In the genomic region with DNA sequence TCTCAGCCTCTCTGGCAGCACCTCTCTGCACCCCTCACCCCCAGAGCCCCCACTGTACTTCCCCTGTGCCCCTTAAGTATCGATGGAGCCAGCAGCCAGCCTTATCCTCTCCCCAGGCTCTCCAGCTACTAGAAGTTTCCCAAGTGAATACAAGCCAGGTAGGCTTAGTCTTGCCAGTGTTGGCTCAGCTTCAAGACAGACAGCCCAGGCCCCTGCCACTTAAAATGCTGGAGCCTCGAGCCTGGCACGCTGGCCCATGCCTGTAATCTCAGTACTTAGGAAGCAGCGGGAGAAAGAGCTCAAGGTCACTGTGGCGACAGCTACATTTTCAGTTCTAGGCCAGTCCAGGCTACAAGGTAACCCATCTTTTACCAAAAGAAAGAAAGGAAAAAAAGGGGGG, we compare ENCODE assay signal across 15 mouse cellular contexts. TPM values are rescaled to one million over a fixed set of nuclear protein-coding genes. Genes with fewer than 3 reads are reported as not detected.
DNase-seq lines count a peak whose midpoint lies in the region; ATAC-seq and TF ChIP-seq lines count a peak whose summit lies in the region.
"Had no signal": no experiment of that assay in that cellular context is flagged by ENCODE, and none has a peak within 500 bp of the region (broad histone marks: within the 10 kb centered on the region; RNA-seq: fewer than 3 reads in every experiment).

No protein-coding gene starts in this region.

- peaks cover 22% of the 10 kb centered on the region for H3K4me1 ChIP-seq in lung, embryonic 16.5 days (replicated peaks; ENCODE audit: control insufficient read depth, insufficient read depth, low read length)
- H3K4me1 ChIP-seq in forebrain, postnatal 0 days (ENCODE audit: insufficient read depth), result no peaks in the 10 kb centered on the region; the same call in 1 of the 2 replicates
- H3K4me1 ChIP-seq in heart, postnatal 0 days (ENCODE audit: control insufficient read depth, insufficient read depth), result peaks cover 34% of the 10 kb centered on the region
- peaks cover 29% of the 10 kb centered on the region for H3K4me1 ChIP-seq in midbrain, embryonic 15.5 days

- no peaks in the 10 kb centered on the region for H3K9me3 ChIP-seq in lung, embryonic 16.5 days (ENCODE audit: control insufficient read depth, low read length)
- no peaks in the 10 kb centered on the region for H3K9me3 ChIP-seq in forebrain, postnatal 0 days (ENCODE audit: low read length)
- no peaks in the 10 kb centered on the region for H3K9me3 ChIP-seq in heart, postnatal 0 days (replicated peaks; ENCODE audit: control insufficient read depth, low read length)
- no peaks in the 10 kb centered on the region for H3K9me3 ChIP-seq in midbrain, embryonic 15.5 days

- no peak overlapping the region for H3K9ac ChIP-seq in lung, embryonic 16.5 days (ENCODE audit: low read length)
- H3K9ac ChIP-seq in forebrain, postnatal 0 days, result no peak overlapping the region
- no peak overlapping the region for H3K9ac ChIP-seq in heart, postnatal 0 days (replicated peaks; ENCODE audit: low read depth, low read length)
- H3K9ac ChIP-seq in midbrain, embryonic 15.5 days, result no peak overlapping the region
- H3K9ac ChIP-seq: liver, postnatal 0 days had no signal

- TF ChIP-seq CTCF in forebrain, postnatal 0 days (IDR thresholded peaks at IDR 0.05; ENCODE audit: low read depth), result no peak
- no peak for TF ChIP-seq CTCF in heart, postnatal 0 days (IDR thresholded peaks at IDR 0.05; ENCODE audit: low read depth)

- H3K4me2 ChIP-seq in lung, embryonic 16.5 days (ENCODE audit: low read depth, low read length), result no peak overlapping the region
- H3K4me2 ChIP-seq in forebrain, postnatal 0 days (ENCODE audit: low read depth), result no peak overlapping the region
- H3K4me2 ChIP-seq in heart, postnatal 0 days (ENCODE audit: low read depth, low read length), result no peak overlapping the region
- no peak overlapping the region for H3K4me2 ChIP-seq in midbrain, embryonic 15.5 days

- peak; percentile 59 for ATAC-seq in lung, embryonic 16.5 days (ENCODE audit: low read depth)
- no peak; the same call in 1 of the 2 replicates for ATAC-seq in forebrain, postnatal 0 days
- ATAC-seq in heart, postnatal 0 days (ENCODE audit: insufficient read depth, low read depth), result peak; percentile 50
- no peak for ATAC-seq in midbrain, embryonic 15.5 days (replicated peaks)
- ATAC-seq: CD4-positive, CD25-positive, alpha-beta regulatory T cell, adult 4 months; liver, postnatal 0 days; Patski had no signal

- H3K4me3 ChIP-seq in lung, embryonic 16.5 days (ENCODE audit: low read length), result no peak overlapping the region
- H3K4me3 ChIP-seq in forebrain, postnatal 0 days (ENCODE audit: low read depth, low read length), result no peak overlapping the region
- H3K4me3 ChIP-seq in heart, postnatal 0 days (ENCODE audit: low read depth, low read length), result no peak overlapping the region
- H3K4me3 ChIP-seq in midbrain, embryonic 15.5 days, result no peak overlapping the region

- 0 out of 2 replicates have a peak overlapping the region, but pooled peaks have one; percentile 12 for H3K27ac ChIP-seq in lung, embryonic 16.5 days (ENCODE audit: low read length)
- peak overlapping the region; percentile 50; the same call in 1 of the 2 replicates for H3K27ac ChIP-seq in forebrain, postnatal 0 days (ENCODE audit: low read depth, low read length)
- peak overlapping the region; percentile 94 for H3K27ac ChIP-seq in heart, postnatal 0 days (ENCODE audit: low read depth)
- H3K27ac ChIP-seq in midbrain, embryonic 15.5 days, result peak overlapping the region; percentile 64

- no peaks in the 10 kb centered on the region for H3K27me3 ChIP-seq in lung, embryonic 16.5 days (ENCODE audit: control insufficient read depth, insufficient read depth, low read depth, low read length)
- no peaks in the 10 kb centered on the region for H3K27me3 ChIP-seq in forebrain, postnatal 0 days (ENCODE audit: insufficient read depth, low read length)
- no peaks in the 10 kb centered on the region for H3K27me3 ChIP-seq in heart, postnatal 0 days (ENCODE audit: control insufficient read depth, insufficient read depth, low read length)
- no peaks in the 10 kb centered on the region for H3K27me3 ChIP-seq in midbrain, embryonic 15.5 days (replicated peaks)
- H3K27me3 ChIP-seq: Patski had no signal

- intact Hi-C loops in left cerebral cortex, postnatal 25 days (cut with DNase I), result no loop called here

- WGBS in lung, embryonic 16.5 days, result 50% methylated on average over 5 of the region's 5 CpGs
- WGBS in forebrain, postnatal 0 days, result 39% methylated on average over 5 of the region's 5 CpGs
- 23% methylated on average over 5 of the region's 5 CpGs for WGBS in heart, postnatal 0 days
- WGBS in midbrain, embryonic 15.5 days, result 51% methylated on average over 5 of the region's 5 CpGs

- TF ChIP-seq EP300 in heart, postnatal 0 days (IDR thresholded peaks at IDR 0.05; ENCODE audit: low read depth), result no peak

- DNase-seq in lung, adult 18-20 months, result no peak
- DNase-seq in forebrain, postnatal 0 days, result no peak
- DNase-seq in heart, postnatal 0 days (ENCODE audit: low spot score), result peak; percentile 84
- no peak for DNase-seq in left cerebral cortex, postnatal 25 days (ENCODE audit: low spot score in 2 of 2)
- no peak for DNase-seq in thymus, postnatal 36 days
- no peak for DNase-seq in frontal cortex, adult 2 months (ENCODE audit: extremely low spot score in 1 of 2, low spot score in 1 of 2)
- DNase-seq: adrenal gland, postnatal 14 days; cerebellum, adult 11 months; embryo, embryonic 11 days; left cerebral cortex, postnatal 4 days; liver, postnatal 0 days had no signal

- no peaks in the 10 kb centered on the region for H3K36me3 ChIP-seq in lung, embryonic 16.5 days (ENCODE audit: control insufficient read depth, insufficient read depth, low read length)
- no peaks in the 10 kb centered on the region for H3K36me3 ChIP-seq in forebrain, postnatal 0 days (ENCODE audit: insufficient read depth)
- H3K36me3 ChIP-seq in heart, postnatal 0 days (replicated peaks; ENCODE audit: control insufficient read depth, insufficient read depth, low read length), result no peaks in the 10 kb centered on the region
- H3K36me3 ChIP-seq in midbrain, embryonic 15.5 days (replicated peaks), result no peaks in the 10 kb centered on the region

RNA-seq across cellular contexts. Expression of gene Cacna1g, which starts 24.1 kb away (rescaled TPM):
- polyA plus RNA-seq in lung, embryonic 16.5 days (2015; fragmentation: Nextera tagmentation; extraction: Ambion mirVana), result 6.6 and 7.0 TPM in 2 replicates
- 47.1 and 62.9 TPM in 2 replicates for total RNA-seq in forebrain, postnatal 0 days (2014; rRNA removed)
- polyA plus RNA-seq in forebrain, postnatal 0 days (2015; fragmentation: Nextera tagmentation; extraction: Ambion mirVana), result 5.3 and 5.8 TPM in 2 replicates
- 29.6 and 46.2 TPM in 2 replicates for total RNA-seq in heart, postnatal 0 days (2014; rRNA removed; ENCODE audit: low replicate concordance)
- polyA plus RNA-seq in heart, postnatal 0 days (2015; fragmentation: Nextera tagmentation; extraction: Ambion mirVana), result 6.9 and 7.4 TPM in 2 replicates
- polyA plus RNA-seq in midbrain, embryonic 15.5 days (2015; fragmentation: Nextera tagmentation; extraction: Ambion mirVana), result 17.7 and 20.7 TPM in 2 replicates
- 10 to 100 TPM; 83.4 to 92.5 TPM for total RNA-seq in left cerebral cortex, postnatal 25 days (2021)
- polyA plus RNA-seq in frontal cortex, adult 2 months (2012; rRNA removed), result 188 and 191 TPM in 2 replicates
- polyA plus RNA-seq: CD4-positive, CD25-positive, alpha-beta regulatory T cell, adult 4 months had no signal

RNA-seq across cellular contexts. Expression of gene Spata20, which starts 36.1 kb away (rescaled TPM):
- 0.08 TPM in 1 of 2 replicates, not detected in the other for polyA plus RNA-seq in lung, embryonic 16.5 days (2015; fragmentation: Nextera tagmentation; extraction: Ambion mirVana)
- total RNA-seq in forebrain, postnatal 0 days (2014; rRNA removed), result 0.92 and 3.1 TPM in 2 replicates
- 0.99 and 2.3 TPM in 2 replicates for polyA plus RNA-seq in forebrain, postnatal 0 days (2015; fragmentation: Nextera tagmentation; extraction: Ambion mirVana)
- not detected in 2 replicates for total RNA-seq in heart, postnatal 0 days (2014; rRNA removed; ENCODE audit: low replicate concordance)
- polyA plus RNA-seq in heart, postnatal 0 days (2015; fragmentation: Nextera tagmentation; extraction: Ambion mirVana), result 0.30 and 0.56 TPM in 2 replicates
- 0.48 and 0.69 TPM in 2 replicates for polyA plus RNA-seq in midbrain, embryonic 15.5 days (2015; fragmentation: Nextera tagmentation; extraction: Ambion mirVana)
- total RNA-seq in left cerebral cortex, postnatal 25 days (2021), result under 1 TPM; 0.27 to 0.69 TPM
- polyA plus RNA-seq in frontal cortex, adult 2 months (2012; rRNA removed), result 0.24 and 0.34 TPM in 2 replicates
- total RNA-seq: adrenal gland, postnatal 14 days had no signal
- polyA plus RNA-seq: CD4-positive, CD25-positive, alpha-beta regulatory T cell, adult 4 months; liver, postnatal 0 days had no signal

RNA-seq across cellular contexts. Expression of gene Epn3, which starts 49.9 kb away (rescaled TPM):
- 18.5 and 19.2 TPM in 2 replicates for polyA plus RNA-seq in lung, embryonic 16.5 days (2015; fragmentation: Nextera tagmentation; extraction: Ambion mirVana)
- 2.0 and 2.5 TPM in 2 replicates for total RNA-seq in forebrain, postnatal 0 days (2014; rRNA removed)
- polyA plus RNA-seq in forebrain, postnatal 0 days (2015; fragmentation: Nextera tagmentation; extraction: Ambion mirVana), result 0.96 and 1.4 TPM in 2 replicates
- 32.5 and 44.4 TPM in 2 replicates for total RNA-seq in heart, postnatal 0 days (2014; rRNA removed; ENCODE audit: low replicate concordance)
- polyA plus RNA-seq in heart, postnatal 0 days (2015; fragmentation: Nextera tagmentation; extraction: Ambion mirVana), result 11.4 and 13.3 TPM in 2 replicates
- polyA plus RNA-seq in midbrain, embryonic 15.5 days (2015; fragmentation: Nextera tagmentation; extraction: Ambion mirVana), result 0.72 and 1.2 TPM in 2 replicates
- total RNA-seq in left cerebral cortex, postnatal 25 days (2021), result under 1 TPM; 0.73 to 0.92 TPM
- polyA plus RNA-seq in frontal cortex, adult 2 months (2012; rRNA removed), result 0.60 and 1.2 TPM in 2 replicates
- polyA plus RNA-seq: CD4-positive, CD25-positive, alpha-beta regulatory T cell, adult 4 months had no signal

RNA-seq across cellular contexts. Expression of gene Abcc3, which starts 57.1 kb away (rescaled TPM):
- 4.0 and 5.0 TPM in 2 replicates for polyA plus RNA-seq in lung, embryonic 16.5 days (2015; fragmentation: Nextera tagmentation; extraction: Ambion mirVana)
- total RNA-seq in forebrain, postnatal 0 days (2014; rRNA removed), result 1.1 and 1.6 TPM in 2 replicates
- 0.97 and 0.98 TPM in 2 replicates for polyA plus RNA-seq in forebrain, postnatal 0 days (2015; fragmentation: Nextera tagmentation; extraction: Ambion mirVana)
- total RNA-seq in heart, postnatal 0 days (2014; rRNA removed; ENCODE audit: low replicate concordance), result 2.2 and 14.5 TPM in 2 replicates
- polyA plus RNA-seq in heart, postnatal 0 days (2015; fragmentation: Nextera tagmentation; extraction: Ambion mirVana), result 0.72 and 0.88 TPM in 2 replicates
- 0.70 and 1.3 TPM in 2 replicates for polyA plus RNA-seq in midbrain, embryonic 15.5 days (2015; fragmentation: Nextera tagmentation; extraction: Ambion mirVana)
- 1 to 10 TPM; 2.0 to 2.9 TPM for total RNA-seq in left cerebral cortex, postnatal 25 days (2021)
- polyA plus RNA-seq in frontal cortex, adult 2 months (2012; rRNA removed), result 1.9 and 2.5 TPM in 2 replicates

Comparison
In these comparisons a context has a peak if more than half of its experiments do, and no peak if none do; other contexts are left out.
1. ATAC-seq: peak in lung, embryonic 16.5 days (single experiment) and heart, postnatal 0 days (single experiment); none in forebrain, postnatal 0 days (single experiment) and midbrain, embryonic 15.5 days (single experiment).
2. H3K27ac ChIP-seq: peak in every context shown above with its lines; median percentile 94 in heart, postnatal 0 days; 64 in midbrain, embryonic 15.5 days; 50 in forebrain, postnatal 0 days; 12 in lung, embryonic 16.5 days.